Mouse (Mus musculus) Patski (cell line): ENCODE measurements around the gene Cdc7. TPM values are rescaled to one million over a fixed set of nuclear protein-coding genes. Genes with fewer than 3 reads are reported as not detected.
"Not testable (repeated sequence)": the region's sequence is repeated elsewhere in the genome, so short reads cannot be mapped to it uniquely, and the experiment has no call there.

Experiments used
- ATAC-seq: fragments of 100-300 bp; one replicate; pipeline ENCODE4 v1.8.0; 2021
- CTCF ChIA-PET: fragments of 350-600 bp; sonication (Branson Sonifier 250); formaldehyde crosslinking; loops from one replicate; lab custom pipeline; 2022; ENCODE audit warnings: inconsistent platforms; lab: Charles Lee
- POLR2A ChIA-PET: fragments of 350-600 bp; sonication (Branson Sonifier 250); formaldehyde crosslinking; loops from one replicate; lab custom pipeline; 2022; ENCODE audit warnings: antibody characterized with exemption, inconsistent platforms; lab: Charles Lee
- DNase-seq: peaks from one replicate; pipeline ENCODE4 v3.0.0-alpha.2; 2011; ENCODE audit warnings: low read depth, low spot score
- H3K27me3 ChIP-seq: fragments of 371-371 bp; one replicate; pipeline ENCODE4 v1.5.1; 2021
- CTCF ChIP-seq: fragments of 100-300 bp; IDR thresholded peaks from one replicate; pipeline ENCODE4 v1.5.1; 2021
- in situ Hi-C: fragments of 300-500 bp; cut with MboI; formaldehyde crosslinking; loops from 3 replicates; pipeline ENCODE4 v1.11.1; 2018; ENCODE audit warnings: low pct_unique_long_range_greater_than_20kb, mixed read lengths
- polyA plus RNA-seq: library from polyadenylated mRNA; unstranded; gene quantifications from one replicate; pipeline ENCODE4 v1.2.3, GENCODE M21; 2021

Gene Cdc7
- polyA plus RNA-seq, 1 experiment from 2014 or later: 11.7 TPM

DNA sequence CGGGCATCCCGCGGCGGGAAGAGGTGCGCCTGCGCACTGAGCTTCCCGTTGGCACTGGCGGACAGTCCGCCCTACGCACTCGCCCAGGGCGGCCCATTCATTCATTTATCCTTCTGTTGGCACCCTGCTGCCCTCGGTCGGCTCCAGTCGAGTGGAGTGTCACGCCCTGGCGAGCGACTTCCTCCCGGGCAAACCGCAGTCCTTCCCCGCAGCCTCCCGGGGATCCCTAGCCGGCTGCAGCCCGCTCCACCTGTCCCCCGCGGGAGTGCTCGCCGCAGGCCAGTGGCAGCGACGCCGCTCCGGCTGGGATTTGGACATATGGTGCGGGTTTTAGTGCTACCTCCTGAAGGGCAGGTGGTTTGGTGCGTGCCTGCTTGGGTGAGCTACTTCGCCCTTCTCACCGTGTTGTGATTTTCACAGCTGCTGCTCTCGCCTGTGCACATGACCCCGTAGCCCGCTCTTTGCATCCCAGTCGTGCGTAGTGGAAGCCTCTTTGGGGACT is 442 bp downstream of the Cdc7 start:
- ATAC-seq (peak; percentile 88), DNase-seq (peak; percentile 7)
- in situ Hi-C loops: loop anchor here (5.0 kb wide), 1 partner anchor 37 kb away; the partner anchor contains the start of gene Hfm1
- CTCF ChIA-PET: interaction anchor here (1.3 to 3.8 kb wide), 2 partner anchors 38 to 104 kb away, joined by 3 to 13 read pairs; partner anchors contain the start of gene Hfm1
- TF ChIP-seq CTCF: no peak
- no peaks in the 10 kb centered on the region for H3K27me3 ChIP-seq
- POLR2A ChIA-PET: no interaction called here

DNA sequence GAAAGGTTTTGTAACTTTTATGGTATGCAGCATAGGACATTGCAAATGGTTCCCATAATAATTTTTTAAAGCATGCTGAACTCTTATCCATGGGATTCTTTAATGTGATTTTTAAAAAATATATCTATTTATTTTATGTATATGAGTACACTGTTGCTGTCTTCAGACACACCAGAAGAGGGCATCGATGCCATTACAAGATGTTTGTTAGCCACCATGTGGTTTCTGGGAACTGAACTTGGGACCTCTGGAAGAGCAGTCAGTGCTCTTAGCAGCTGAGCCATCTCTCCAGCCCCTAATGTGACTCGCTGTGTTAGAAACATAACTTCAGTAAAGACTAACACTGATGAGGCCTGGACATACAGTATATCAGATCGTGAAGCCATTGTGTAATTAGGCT is 2.3 kb downstream of the Cdc7 start:
- in situ Hi-C loops: no loop called here
- CTCF ChIA-PET: no interaction called here
- no peak for TF ChIP-seq CTCF
- no peak for ATAC-seq
- no peaks in the 10 kb centered on the region for H3K27me3 ChIP-seq
- POLR2A ChIA-PET: no interaction called here
- no peak for DNase-seq

- no peaks in the 10 kb centered on the region for H3K27me3 ChIP-seq
- ChIA-PET POLR2A (no interaction called here), CTCF (interaction anchor here (0.6 to 2.8 kb wide), 3 partner anchors 40 to 352 kb away, joined by 3 to 14 read pairs (median 3); no protein-coding TSS in a partner anchor)
- TF ChIP-seq CTCF: no peak
- no peak for DNase-seq
- ATAC-seq: no peak
- in situ Hi-C loops: no loop called here
Measured at GRCm38 (mm10) chr5:106967578-106967977, 3.5 kb downstream of the Cdc7 start.

DNA sequence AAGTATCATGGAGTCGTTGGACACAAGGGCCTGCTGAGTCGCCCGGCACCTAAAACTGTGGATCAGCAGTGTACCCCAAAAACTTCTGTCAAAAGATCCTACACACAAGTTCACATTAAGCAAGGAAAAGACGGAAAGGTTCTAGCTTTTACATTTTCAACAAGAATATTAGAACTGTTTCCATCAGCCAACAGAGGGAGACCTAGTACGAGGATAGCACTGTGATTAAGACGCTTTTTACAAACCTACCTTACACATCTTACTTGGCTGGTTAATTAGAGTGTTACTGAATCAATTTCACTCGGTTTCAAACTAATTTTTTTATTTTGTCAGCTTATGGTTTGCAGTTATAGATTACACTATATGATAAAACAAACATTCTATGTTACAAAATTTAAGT is 9.8 kb downstream of the Cdc7 start:
- CTCF ChIA-PET: no interaction called here
- H3K27me3 ChIP-seq: no peaks in the 10 kb centered on the region
- TF ChIP-seq CTCF: no peak
- ATAC-seq (no peak), DNase-seq (no peak)
- in situ Hi-C loops: no loop called here
- POLR2A ChIA-PET: no interaction called here

- no peaks in the 10 kb centered on the region for H3K27me3 ChIP-seq
- ATAC-seq (no peak), DNase-seq (no peak)
- in situ Hi-C loops: loop anchor here (25.0 kb wide), 1 partner anchor 533 kb away; the partner anchor contains the start of gene Gm42669
- CTCF ChIA-PET: interaction anchor here (0.7 to 2.9 kb wide), 3 partner anchors 10 to 12 kb away, joined by 3 to 8 read pairs (median 5); no protein-coding TSS in a partner anchor
- no peak for TF ChIP-seq CTCF
- POLR2A ChIA-PET: interaction anchor here (0.6 kb wide), 1 partner anchor 11 kb away, joined by 3 read pairs; no protein-coding TSS in a partner anchor
Measured at GRCm38 (mm10) chr5:106979156-106979555, 15.0 kb downstream of the Cdc7 start.

GRCm38 (mm10) chr5:106982298-106982952 is 18.3 kb downstream of the Cdc7 start:
- ChIA-PET POLR2A (no interaction called here), CTCF (interaction anchor here (0.6 to 1.9 kb wide), 3 partner anchors 9 to 305 kb away, joined by 3 to 8 read pairs (median 3); no protein-coding TSS in a partner anchor)
- TF ChIP-seq CTCF: no peak
- in situ Hi-C loops: loop anchor here (25.0 kb wide), 1 partner anchor 530 kb away; the partner anchor contains the start of gene Gm42669
- no peak for DNase-seq
- no peaks in the 10 kb centered on the region for H3K27me3 ChIP-seq
- no peak for ATAC-seq

- H3K27me3 ChIP-seq, DNase-seq, POLR2A ChIA-PET, ATAC-seq: not testable (repeated sequence)
- peak; percentile 10 for TF ChIP-seq CTCF
- CTCF ChIA-PET: interaction anchor here (1.0 kb wide), 1 partner anchor 9 kb away, joined by 4 read pairs; no protein-coding TSS in a partner anchor
- in situ Hi-C loops: loop anchor here (25.0 kb wide), 1 partner anchor 527 kb away; the partner anchor contains the start of gene Gm42669
Measured at GRCm38 (mm10) chr5:106984934-106985333, 20.8 kb downstream of the Cdc7 start.

DNA sequence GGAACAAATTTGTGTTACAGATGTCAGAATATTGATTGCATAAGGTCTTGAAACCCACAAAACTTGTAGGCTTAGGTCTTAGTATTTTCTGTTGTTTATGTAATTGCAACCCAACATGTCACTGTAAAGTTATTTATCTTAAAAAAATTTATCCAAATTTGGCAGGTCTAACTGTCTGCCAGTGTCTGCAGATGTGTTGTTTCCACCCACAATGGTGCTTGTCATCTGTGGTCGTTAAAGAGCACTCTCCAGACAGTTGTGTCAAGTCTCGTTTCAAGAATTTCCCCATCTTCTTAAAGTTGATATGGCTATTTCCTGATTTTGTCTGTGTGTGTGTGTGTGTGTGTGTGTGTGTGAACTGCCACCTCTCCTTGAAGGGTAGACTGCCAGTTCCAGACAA is 21.5 kb downstream of the Cdc7 start:
- ChIA-PET CTCF (interaction anchor here (1.0 kb wide), 1 partner anchor 10 kb away, joined by 4 read pairs; no protein-coding TSS in a partner anchor), POLR2A (no interaction called here)
- in situ Hi-C loops: loop anchor here (25.0 kb wide), 1 partner anchor 527 kb away; the partner anchor contains the start of gene Gm42669
- H3K27me3 ChIP-seq: no peaks in the 10 kb centered on the region
- no peak for TF ChIP-seq CTCF
- ATAC-seq: no peak
- DNase-seq: no peak

- no peak for DNase-seq
- in situ Hi-C loops: loop anchor here (25.0 kb wide), 1 partner anchor 523 kb away; the partner anchor contains the start of gene Gm42669
- ATAC-seq: no peak
- CTCF ChIA-PET: interaction anchor here (0.9 to 1.0 kb wide), 2 partner anchors 10 to 129 kb away, joined by 3 to 4 read pairs; no protein-coding TSS in a partner anchor
- H3K27me3 ChIP-seq: no peaks in the 10 kb centered on the region
- POLR2A ChIA-PET: no interaction called here
- TF ChIP-seq CTCF: no peak
Measured at GRCm38 (mm10) chr5:106989181-106989580, 25.1 kb downstream of the Cdc7 start.

GRCm38 (mm10) chr5:106989786-106990185 is 25.7 kb downstream of the Cdc7 start:
- DNase-seq (no peak), ATAC-seq (no peak)
- CTCF ChIA-PET: interaction anchor here (1.8 kb wide), 1 partner anchor 129 kb away, joined by 11 read pairs; no protein-coding TSS in a partner anchor
- H3K27me3 ChIP-seq: no peaks in the 10 kb centered on the region
- no peak for TF ChIP-seq CTCF
- POLR2A ChIA-PET: no interaction called here
- in situ Hi-C loops: loop anchor here (5.0 to 25.0 kb wide), 3 partner anchors 298 to 523 kb away; partner anchors contain the start of genes Gm42669 and Tgfbr3
